19 mouse cellular contexts compared by ENCODE assay signal in genomic region chr1:77629496-77630281, GRCm38 (mm10).
DNase-seq lines count a peak whose midpoint lies in the region; ATAC-seq and TF ChIP-seq lines count a peak whose summit lies in the region.
"Had no signal": no experiment of that assay in that cellular context is flagged by ENCODE, and none has a peak within 500 bp of the region (broad histone marks: within the 10 kb centered on the region; RNA-seq: fewer than 3 reads in every experiment).

No protein-coding gene starts in this region.

- H3K27ac ChIP-seq in forebrain, embryonic 13.5 days, result peak overlapping the region; percentile 73
- no peak overlapping the region for H3K27ac ChIP-seq in hindbrain, embryonic 15.5 days (replicated peaks)
- H3K27ac ChIP-seq in midbrain, embryonic 16.5 days (ENCODE audit: low read length), result no peak overlapping the region
- H3K27ac ChIP-seq in lung, postnatal 0 days (ENCODE audit: low read length), result no peak overlapping the region
- H3K27ac ChIP-seq: embryonic facial prominence, embryonic 15.5 days; limb, embryonic 12.5 days had no signal

- WGBS in forebrain, embryonic 13.5 days, result 6% methylated on average over 9 of the region's 9 CpGs
- 18% methylated on average over 9 of the region's 9 CpGs for WGBS in hindbrain, embryonic 15.5 days
- WGBS in midbrain, embryonic 16.5 days, result 8% methylated on average over 9 of the region's 9 CpGs
- 54% methylated on average over 9 of the region's 9 CpGs for WGBS in lung, postnatal 0 days

- DNase-seq in brain, embryonic 14.5 days (ENCODE audit: low read depth), result peak; percentile 93
- no peak for DNase-seq in lung, postnatal 0 days (ENCODE audit: low spot score)
- DNase-seq in cerebellum, postnatal 25 days, result no peak
- no peak for DNase-seq in B cell, adult 2 months
- DNase-seq in frontal cortex, postnatal 10 days (ENCODE audit: low spot score in 2 of 2), result no peak
- DNase-seq: adrenal gland, adult 2 months; cerebellum, adult 9-11 months; heart, postnatal 14 days; lung, adult 18-20 months; right cerebral cortex, adult 18-20 months; thymus, postnatal 4 days had no signal

- no peak for TF ChIP-seq POLR2A in brain, embryonic 14.5 days (IDR thresholded peaks at IDR 0.05; ENCODE audit: borderline replicate concordance, extremely low read depth, insufficient read depth, insufficient read length, poor library complexity, severe bottlenecking)

- no peak for TF ChIP-seq EP300 in lung, postnatal 0 days (IDR thresholded peaks at IDR 0.05)

- H3K4me2 ChIP-seq in forebrain, embryonic 13.5 days, result no peak overlapping the region
- H3K4me2 ChIP-seq in hindbrain, embryonic 15.5 days, result no peak overlapping the region
- no peak overlapping the region for H3K4me2 ChIP-seq in midbrain, embryonic 16.5 days (ENCODE audit: low read length)
- H3K4me2 ChIP-seq in lung, postnatal 0 days (replicated peaks; ENCODE audit: low read depth, low read length), result no peak overlapping the region
- H3K4me2 ChIP-seq: embryonic facial prominence, embryonic 15.5 days; limb, embryonic 12.5 days had no signal

- no peak for TF ChIP-seq CTCF in brain, embryonic 14.5 days (IDR thresholded peaks at IDR 0.05; ENCODE audit: borderline replicate concordance, extremely low read depth, insufficient read depth, insufficient read length)
- TF ChIP-seq CTCF in lung, postnatal 0 days (IDR thresholded peaks at IDR 0.05), result no peak

- H3K4me1 ChIP-seq in forebrain, embryonic 13.5 days, result peaks cover 21% of the 10 kb centered on the region
- H3K4me1 ChIP-seq in hindbrain, embryonic 15.5 days (replicated peaks), result 0 out of 2 replicates have a peak, but pooled peaks cover 3% of the 10 kb centered on the region
- peaks cover 3% of the 10 kb centered on the region; the same call in 1 of the 2 replicates for H3K4me1 ChIP-seq in midbrain, embryonic 16.5 days (ENCODE audit: control insufficient read depth, insufficient read depth, low read length)
- H3K4me1 ChIP-seq in lung, postnatal 0 days (ENCODE audit: insufficient read depth, low read depth, low read length), result no peaks in the 10 kb centered on the region
- H3K4me1 ChIP-seq: embryonic facial prominence, embryonic 15.5 days; limb, embryonic 12.5 days had no signal

- H3K27me3 ChIP-seq in forebrain, embryonic 13.5 days, result no peaks in the 10 kb centered on the region
- no peaks in the 10 kb centered on the region for H3K27me3 ChIP-seq in hindbrain, embryonic 15.5 days
- H3K27me3 ChIP-seq in midbrain, embryonic 16.5 days (ENCODE audit: control insufficient read depth, insufficient read depth, low read depth, low read length), result no peaks in the 10 kb centered on the region
- no peaks in the 10 kb centered on the region for H3K27me3 ChIP-seq in lung, postnatal 0 days (replicated peaks; ENCODE audit: insufficient read depth, low read length)
- H3K27me3 ChIP-seq: CH12.LX; embryonic facial prominence, embryonic 15.5 days; limb, embryonic 12.5 days had no signal

- peak; percentile 93 for ATAC-seq in forebrain, embryonic 13.5 days
- peak; percentile 78; the same call in 1 of the 2 replicates for ATAC-seq in hindbrain, embryonic 15.5 days (ENCODE audit: low FRiP score, low read depth)
- ATAC-seq in midbrain, embryonic 16.5 days, result peak; percentile 66; the same call in 1 of the 2 replicates
- ATAC-seq in lung, postnatal 0 days, result no peak
- ATAC-seq: intestine, embryonic 16.5 days; Patski had no signal

- H3K9ac ChIP-seq in forebrain, embryonic 13.5 days, result no peak overlapping the region
- H3K9ac ChIP-seq in hindbrain, embryonic 15.5 days, result no peak overlapping the region
- H3K9ac ChIP-seq in midbrain, embryonic 16.5 days (ENCODE audit: low read depth, low read length), result no peak overlapping the region
- no peak overlapping the region for H3K9ac ChIP-seq in lung, postnatal 0 days (replicated peaks; ENCODE audit: low read depth)
- H3K9ac ChIP-seq: embryonic facial prominence, embryonic 15.5 days; limb, embryonic 12.5 days had no signal

- H3K4me3 ChIP-seq in forebrain, embryonic 13.5 days, result no peak overlapping the region
- no peak overlapping the region for H3K4me3 ChIP-seq in hindbrain, embryonic 15.5 days
- no peak overlapping the region for H3K4me3 ChIP-seq in midbrain, embryonic 16.5 days (ENCODE audit: low read depth, low read length)
- no peak overlapping the region for H3K4me3 ChIP-seq in lung, postnatal 0 days (ENCODE audit: low read depth, low read length)
- H3K4me3 ChIP-seq: embryonic facial prominence, embryonic 15.5 days; limb, embryonic 12.5 days had no signal

- no peaks in the 10 kb centered on the region for H3K36me3 ChIP-seq in forebrain, embryonic 13.5 days (ENCODE audit: poor library complexity, severe bottlenecking)
- H3K36me3 ChIP-seq in hindbrain, embryonic 15.5 days, result no peaks in the 10 kb centered on the region
- H3K36me3 ChIP-seq in midbrain, embryonic 16.5 days (ENCODE audit: control insufficient read depth, insufficient read depth, low read length), result no peaks in the 10 kb centered on the region
- no peaks in the 10 kb centered on the region for H3K36me3 ChIP-seq in lung, postnatal 0 days (ENCODE audit: insufficient read depth, low read length)
- H3K36me3 ChIP-seq: embryonic facial prominence, embryonic 15.5 days; limb, embryonic 12.5 days had no signal

- no peaks in the 10 kb centered on the region for H3K9me3 ChIP-seq in forebrain, embryonic 13.5 days (replicated peaks)
- no peaks in the 10 kb centered on the region for H3K9me3 ChIP-seq in hindbrain, embryonic 15.5 days
- H3K9me3 ChIP-seq in midbrain, embryonic 16.5 days (replicated peaks; ENCODE audit: control insufficient read depth, low read length, poor library complexity, severe bottlenecking), result no peaks in the 10 kb centered on the region
- no peaks in the 10 kb centered on the region for H3K9me3 ChIP-seq in lung, postnatal 0 days (ENCODE audit: low read length)
- H3K9me3 ChIP-seq: embryonic facial prominence, embryonic 15.5 days; limb, embryonic 12.5 days had no signal
